Mouse (Mus musculus): Measurements from ENCODE around the gene Epb41l4b. TPM values are rescaled to one million over a fixed set of nuclear protein-coding genes. Genes with fewer than 3 reads are reported as not detected.

Gene Epb41l4b
- polyA plus RNA-seq, 1 experiment from 2014 or later: 2.3 TPM

DNA sequence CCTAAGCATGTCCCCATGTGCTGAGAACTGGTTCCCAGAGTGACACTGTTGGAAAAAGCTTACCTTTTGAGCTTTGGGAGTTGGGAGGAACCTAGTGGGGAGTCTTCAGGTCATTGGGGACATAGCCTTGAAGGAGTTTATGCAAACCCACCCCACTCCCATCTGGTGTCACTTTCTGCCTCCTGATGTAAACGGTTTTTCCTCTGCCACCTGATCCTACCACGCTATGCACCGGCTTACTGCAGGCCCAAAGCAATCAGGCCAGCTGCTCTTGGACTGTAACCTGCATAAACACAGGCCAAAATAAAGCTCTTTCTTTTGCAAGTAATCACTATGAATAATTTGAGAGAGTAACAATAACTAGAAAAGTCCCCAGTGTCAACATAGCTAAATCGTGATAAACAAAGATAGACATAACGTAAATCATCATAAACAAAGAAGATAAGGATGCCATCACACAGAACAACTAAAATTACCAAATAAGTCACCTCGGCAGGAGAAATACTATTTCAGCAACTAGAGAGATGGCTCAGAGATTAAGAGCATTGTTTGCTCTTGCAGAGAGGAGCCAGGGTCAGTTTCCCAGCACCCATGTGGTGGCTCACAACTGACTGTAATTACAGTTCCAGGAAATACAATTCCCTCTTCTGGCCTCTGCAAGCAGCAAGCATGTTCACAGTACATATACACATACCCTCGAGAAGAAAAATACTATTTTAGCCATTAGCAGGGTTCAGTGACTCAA lies 29.6 kb downstream of the Epb41l4b start:
- Histone ChIP-seq H3K4me2 (no peak overlapping the region), H3K27ac (ENCODE audit: low read depth, low read length) (no peak overlapping the region), H3K9ac (ENCODE audit: low read depth, low read length) (no peak overlapping the region), H3K27me3 (replicated peaks; ENCODE audit: control insufficient read depth, insufficient read depth, low read length) (no peaks in the 10 kb centered on the region), H3K4me1 (replicated peaks; ENCODE audit: control insufficient read depth, insufficient read depth, low read length) (peaks cover 8% of the 10 kb centered on the region; the same call in 1 of the 2 replicates), H3K36me3 (ENCODE audit: control insufficient read depth, insufficient read depth, low read length) (no peaks in the 10 kb centered on the region), H3K4me3 (ENCODE audit: low read depth, low read length) (no peak overlapping the region), H3K9me3 (ENCODE audit: control insufficient read depth, low read length) (no peaks in the 10 kb centered on the region)
- DNase-seq (ENCODE audit: low spot score) (no peak), ATAC-seq (replicated peaks; ENCODE audit: low FRiP score) (no peak)
- 75% methylated on average over 7 of the region's 7 CpGs for WGBS

GRCm38 (mm10) chr4:57111992-57112540 lies 31.2 kb downstream of the Epb41l4b start:
- no peaks in the 10 kb centered on the region for H3K36me3 ChIP-seq (ENCODE audit: control insufficient read depth, insufficient read depth, low read length)
- DNase-seq (ENCODE audit: low spot score) (no peak), ATAC-seq (replicated peaks; ENCODE audit: low FRiP score) (no peak)
- no peak overlapping the region for H3K4me3 ChIP-seq (ENCODE audit: low read depth, low read length)
- no peaks in the 10 kb centered on the region for H3K27me3 ChIP-seq (replicated peaks; ENCODE audit: control insufficient read depth, insufficient read depth, low read length)
- 81% methylated on average over 11 of the region's 11 CpGs for WGBS
- no peaks in the 10 kb centered on the region for H3K9me3 ChIP-seq (ENCODE audit: control insufficient read depth, low read length)
- H3K27ac ChIP-seq (ENCODE audit: low read depth, low read length): no peak overlapping the region
- H3K4me2 ChIP-seq: no peak overlapping the region
- H3K9ac ChIP-seq (ENCODE audit: low read depth, low read length): no peak overlapping the region
- peaks cover 8% of the 10 kb centered on the region; the same call in 1 of the 2 replicates for H3K4me1 ChIP-seq (replicated peaks; ENCODE audit: control insufficient read depth, insufficient read depth, low read length)

DNA sequence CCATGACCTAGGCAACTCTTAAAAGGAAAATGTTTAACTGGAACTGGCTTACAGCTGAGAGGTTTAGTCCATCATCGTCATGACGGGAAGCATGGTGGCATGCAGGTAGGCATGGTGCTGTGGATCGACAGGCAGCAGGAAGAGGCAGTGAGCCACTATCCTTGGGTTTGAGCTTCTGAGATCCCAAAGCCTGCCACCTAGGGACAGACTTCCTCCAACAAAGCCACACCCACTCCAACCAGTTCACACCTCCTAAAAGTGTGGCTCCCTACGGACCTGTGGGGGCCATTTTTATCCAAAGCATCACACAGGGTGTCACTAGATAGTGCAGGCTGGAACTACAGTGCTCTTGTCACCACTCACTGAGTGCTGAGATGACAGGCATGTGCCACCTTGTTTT lies 31.8 kb downstream of the Epb41l4b start:
- no peaks in the 10 kb centered on the region for H3K27me3 ChIP-seq (replicated peaks; ENCODE audit: control insufficient read depth, insufficient read depth, low read length)
- DNase-seq (ENCODE audit: low spot score) (no peak), ATAC-seq (replicated peaks; ENCODE audit: low FRiP score) (no peak)
- no peaks in the 10 kb centered on the region for H3K36me3 ChIP-seq (ENCODE audit: control insufficient read depth, insufficient read depth, low read length)
- no peaks in the 10 kb centered on the region for H3K9me3 ChIP-seq (ENCODE audit: control insufficient read depth, low read length)
- no peak overlapping the region for H3K27ac ChIP-seq (ENCODE audit: low read depth, low read length)
- peaks cover 8% of the 10 kb centered on the region; the same call in 1 of the 2 replicates for H3K4me1 ChIP-seq (replicated peaks; ENCODE audit: control insufficient read depth, insufficient read depth, low read length)
- no peak overlapping the region for H3K4me2 ChIP-seq
- H3K9ac ChIP-seq (ENCODE audit: low read depth, low read length): no peak overlapping the region
- no peak overlapping the region for H3K4me3 ChIP-seq (ENCODE audit: low read depth, low read length)
- WGBS: 72% methylated on average over 4 of the region's 4 CpGs

DNA sequence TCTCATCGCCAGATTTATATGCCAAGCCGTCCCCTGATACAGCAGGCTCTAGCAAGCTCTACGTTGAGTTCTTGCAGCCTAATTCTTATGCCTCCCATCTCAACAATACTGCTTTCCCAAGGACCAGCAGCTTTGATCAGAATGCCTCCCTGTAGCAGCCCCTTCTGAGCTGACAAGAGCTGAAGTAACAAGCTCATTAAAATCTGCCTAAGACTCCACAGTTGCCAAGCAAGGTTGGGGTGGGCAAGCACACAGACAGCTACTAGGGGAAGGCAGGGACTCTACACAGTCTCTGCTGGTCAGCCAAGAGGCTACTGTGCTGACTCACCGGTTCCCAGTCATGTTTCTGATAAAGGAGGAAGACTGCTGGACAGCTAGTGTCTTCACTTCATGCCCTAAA lies 33.7 kb downstream of the Epb41l4b start:
- ATAC-seq (replicated peaks; ENCODE audit: low FRiP score): no peak
- no peak overlapping the region for H3K9ac ChIP-seq (ENCODE audit: low read depth, low read length)
- H3K4me3 ChIP-seq (ENCODE audit: low read depth, low read length): no peak overlapping the region
- no peaks in the 10 kb centered on the region for H3K9me3 ChIP-seq (ENCODE audit: control insufficient read depth, low read length)
- WGBS: 76% methylated on average over 4 of the region's 4 CpGs
- 0 out of 2 replicates have a peak, but pooled peaks cover 3% of the 10 kb centered on the region for H3K4me1 ChIP-seq (replicated peaks; ENCODE audit: control insufficient read depth, insufficient read depth, low read length)
- no peaks in the 10 kb centered on the region for H3K27me3 ChIP-seq (replicated peaks; ENCODE audit: control insufficient read depth, insufficient read depth, low read length)
- H3K27ac ChIP-seq (ENCODE audit: low read depth, low read length): no peak overlapping the region
- DNase-seq (ENCODE audit: low spot score): no peak
- H3K36me3 ChIP-seq (ENCODE audit: control insufficient read depth, insufficient read depth, low read length): no peaks in the 10 kb centered on the region
- H3K4me2 ChIP-seq: no peak overlapping the region

GRCm38 (mm10) chr4:57105339-57105738 lies 37.9 kb downstream of the Epb41l4b start:
- Histone ChIP-seq H3K9ac (ENCODE audit: low read depth, low read length) (no peak overlapping the region), H3K4me2 (no peak overlapping the region), H3K4me3 (ENCODE audit: low read depth, low read length) (no peak overlapping the region), H3K27ac (ENCODE audit: low read depth, low read length) (no peak overlapping the region), H3K4me1 (replicated peaks; ENCODE audit: control insufficient read depth, insufficient read depth, low read length) (no peaks in the 10 kb centered on the region), H3K27me3 (replicated peaks; ENCODE audit: control insufficient read depth, insufficient read depth, low read length) (no peaks in the 10 kb centered on the region), H3K36me3 (ENCODE audit: control insufficient read depth, insufficient read depth, low read length) (no peaks in the 10 kb centered on the region), H3K9me3 (ENCODE audit: control insufficient read depth, low read length) (no peaks in the 10 kb centered on the region)
- DNase-seq (ENCODE audit: low spot score): no peak
- ATAC-seq (replicated peaks; ENCODE audit: low FRiP score): no peak
- WGBS: 78% methylated on average over 6 of the region's 6 CpGs

- H3K27me3 ChIP-seq (replicated peaks; ENCODE audit: control insufficient read depth, insufficient read depth, low read length): no peaks in the 10 kb centered on the region
- no peaks in the 10 kb centered on the region for H3K36me3 ChIP-seq (ENCODE audit: control insufficient read depth, insufficient read depth, low read length)
- no peaks in the 10 kb centered on the region for H3K9me3 ChIP-seq (ENCODE audit: control insufficient read depth, low read length)
- H3K27ac ChIP-seq (ENCODE audit: low read depth, low read length): no peak overlapping the region
- no peak overlapping the region for H3K4me3 ChIP-seq (ENCODE audit: low read depth, low read length)
- H3K4me1 ChIP-seq (replicated peaks; ENCODE audit: control insufficient read depth, insufficient read depth, low read length): no peaks in the 10 kb centered on the region
- no peak overlapping the region for H3K9ac ChIP-seq (ENCODE audit: low read depth, low read length)
- no peak for ATAC-seq (replicated peaks; ENCODE audit: low FRiP score)
- WGBS: 37% methylated on average over 5 of the region's 5 CpGs
- DNase-seq (ENCODE audit: low spot score): no peak
- H3K4me2 ChIP-seq: no peak overlapping the region
These were observed 39.4 kb downstream of the Epb41l4b start for GRCm38 (mm10) chr4:57103830-57104229.

DNA sequence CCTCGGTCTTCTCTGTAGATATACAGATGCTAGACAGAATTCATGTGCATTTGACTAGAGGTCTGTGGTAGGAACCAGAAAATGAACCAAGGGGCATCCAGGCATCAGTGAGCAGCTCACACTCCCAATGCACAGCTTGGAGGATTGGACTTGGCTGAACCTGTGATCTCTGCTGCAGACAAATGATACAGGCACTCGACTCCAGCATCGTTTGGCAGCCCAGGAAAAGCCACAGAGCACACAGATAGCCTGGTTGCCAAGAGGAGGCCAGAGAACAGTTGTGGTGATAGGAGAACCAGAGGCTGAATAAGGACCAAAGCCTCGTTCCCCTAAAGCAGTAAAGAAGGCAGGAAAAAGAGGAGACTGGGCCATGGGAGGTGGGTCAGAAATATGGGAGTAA lies 42.1 kb downstream of the Epb41l4b start:
- Histone ChIP-seq H3K4me1 (replicated peaks; ENCODE audit: control insufficient read depth, insufficient read depth, low read length) (no peaks in the 10 kb centered on the region), H3K27me3 (replicated peaks; ENCODE audit: control insufficient read depth, insufficient read depth, low read length) (no peaks in the 10 kb centered on the region), H3K9ac (ENCODE audit: low read depth, low read length) (no peak overlapping the region), H3K4me3 (ENCODE audit: low read depth, low read length) (no peak overlapping the region), H3K36me3 (ENCODE audit: control insufficient read depth, insufficient read depth, low read length) (no peaks in the 10 kb centered on the region), H3K4me2 (no peak overlapping the region), H3K27ac (ENCODE audit: low read depth, low read length) (no peak overlapping the region), H3K9me3 (ENCODE audit: control insufficient read depth, low read length) (no peaks in the 10 kb centered on the region)
- WGBS: 68% methylated on average over 4 of the region's 4 CpGs
- DNase-seq (ENCODE audit: low spot score) (no peak), ATAC-seq (replicated peaks; ENCODE audit: low FRiP score) (no peak)

- Histone ChIP-seq H3K36me3 (ENCODE audit: control insufficient read depth, insufficient read depth, low read length) (no peaks in the 10 kb centered on the region), H3K27me3 (replicated peaks; ENCODE audit: control insufficient read depth, insufficient read depth, low read length) (no peaks in the 10 kb centered on the region), H3K4me2 (no peak overlapping the region), H3K4me1 (replicated peaks; ENCODE audit: control insufficient read depth, insufficient read depth, low read length) (no peaks in the 10 kb centered on the region), H3K27ac (ENCODE audit: low read depth, low read length) (no peak overlapping the region), H3K9ac (ENCODE audit: low read depth, low read length) (no peak overlapping the region), H3K4me3 (ENCODE audit: low read depth, low read length) (no peak overlapping the region), H3K9me3 (ENCODE audit: control insufficient read depth, low read length) (no peaks in the 10 kb centered on the region)
- DNase-seq (ENCODE audit: low spot score): no peak
- no peak for ATAC-seq (replicated peaks; ENCODE audit: low FRiP score)
- 95% methylated on average over 4 of the region's 4 CpGs for WGBS
These were observed 45.8 kb downstream of the Epb41l4b start for GRCm38 (mm10) chr4:57097411-57097810.

GRCm38 (mm10) chr4:57095569-57095968 lies 47.7 kb downstream of the Epb41l4b start:
- DNase-seq (ENCODE audit: low spot score): no peak
- Histone ChIP-seq H3K4me2 (no peak overlapping the region), H3K9ac (ENCODE audit: low read depth, low read length) (no peak overlapping the region), H3K36me3 (ENCODE audit: control insufficient read depth, insufficient read depth, low read length) (no peaks in the 10 kb centered on the region), H3K4me3 (ENCODE audit: low read depth, low read length) (no peak overlapping the region), H3K9me3 (ENCODE audit: control insufficient read depth, low read length) (no peaks in the 10 kb centered on the region), H3K27me3 (replicated peaks; ENCODE audit: control insufficient read depth, insufficient read depth, low read length) (no peaks in the 10 kb centered on the region), H3K4me1 (replicated peaks; ENCODE audit: control insufficient read depth, insufficient read depth, low read length) (no peaks in the 10 kb centered on the region; the same call in 1 of the 2 replicates), H3K27ac (ENCODE audit: low read depth, low read length) (no peak overlapping the region)
- ATAC-seq (replicated peaks; ENCODE audit: low FRiP score): no peak

Measured in liver, embryonic 11.5 days (tissue).